Mouse (Mus musculus): ENCODE measurements around the gene Pced1b.

DNA sequence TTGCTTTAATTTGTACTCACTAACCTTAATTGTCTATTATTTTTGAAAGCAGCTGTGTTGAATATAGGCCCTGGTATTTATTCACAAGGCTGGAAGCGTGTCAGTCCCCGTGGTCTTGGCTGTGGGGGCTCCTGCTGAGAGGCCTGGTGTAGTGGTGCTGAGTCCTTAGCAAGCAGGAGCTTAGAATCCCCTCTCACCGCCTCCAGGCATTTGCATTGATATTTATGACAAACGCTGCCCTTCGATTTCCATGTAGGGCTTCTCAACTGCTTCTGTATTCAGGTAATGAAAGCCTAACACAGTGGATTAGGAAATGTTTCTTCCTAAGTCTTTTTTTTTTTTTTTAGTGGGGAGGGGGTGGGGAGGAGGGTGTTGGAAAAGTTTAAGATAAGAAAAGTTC lies 75.9 kb downstream of the Pced1b start:
- TF ChIP-seq CTCF (IDR thresholded peaks at IDR 0.05; ENCODE audit: low read depth, low read length) (no peak), GATA1 (IDR thresholded peaks at IDR 0.05; ENCODE audit: borderline replicate concordance, low read length) (no peak), TAL1 (conservative IDR thresholded peaks at IDR 0.05; ENCODE audit: low read depth, low read length) (no peak), GATA2 (IDR thresholded peaks at IDR 0.05; ENCODE audit: borderline replicate concordance, low read depth, low read length) (no peak), POLR2AphosphoS5 (IDR thresholded peaks at IDR 0.05; ENCODE audit: insufficient replicate concordance, low read depth, low read length) (no peak)

All from G1E (cell line).